Comparison of ENCODE assay signal across 12 mouse cellular contexts in the genomic region with DNA sequence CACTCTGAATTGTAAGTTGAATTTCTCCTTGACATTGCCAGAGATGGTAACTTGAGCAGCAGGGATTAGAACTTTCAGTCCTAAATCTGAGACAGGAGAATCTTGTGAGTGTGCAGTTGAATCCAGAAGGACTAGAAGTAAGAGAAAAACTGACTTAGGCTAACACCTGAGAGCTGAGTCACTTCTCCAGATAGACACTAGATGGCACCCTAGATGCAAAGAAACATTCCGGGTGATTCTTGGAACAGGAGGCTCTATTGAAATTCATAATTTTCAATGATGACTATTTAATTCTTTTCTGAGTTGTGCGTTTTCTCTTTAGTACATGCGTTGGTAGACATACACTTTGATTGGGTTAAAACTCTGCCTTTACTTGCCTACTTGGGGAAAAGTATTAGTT.
DNase-seq lines count a peak whose midpoint lies in the region; ATAC-seq lines count a peak whose summit lies in the region.
"Had no signal": no experiment of that assay in that cellular context is flagged by ENCODE, and none has a peak within 500 bp of the region (broad histone marks: within the 10 kb centered on the region; RNA-seq: fewer than 3 reads in every experiment).

No protein-coding gene starts in this region.

- no peak overlapping the region for H3K4me3 ChIP-seq in kidney, embryonic 15.5 days (replicated peaks)
- H3K4me3 ChIP-seq: erythroblast, embryonic 14.5 days; heart, embryonic 12.5 days had no signal

- peak; percentile 8 for DNase-seq in adrenal gland, postnatal 14 days
- no peak for DNase-seq in adrenal gland, adult 2 months
- DNase-seq in kidney, postnatal 10 days: peak; percentile 7
- peak; percentile 34 to 50 for DNase-seq in right cerebral cortex, postnatal 10 days (ENCODE audit: low spot score in 2 of 2)
- DNase-seq in right cerebral cortex, postnatal 36 days (ENCODE audit: low spot score in 2 of 2): no peak
- DNase-seq in spleen, adult 18-20 months: no peak
- DNase-seq in urinary bladder, adult 2 months (ENCODE audit: low spot score): no peak
- DNase-seq: adrenal gland, postnatal 25 days had no signal

- H3K27ac ChIP-seq in kidney, embryonic 15.5 days: no peak overlapping the region
- H3K27ac ChIP-seq: macrophage had no signal

- no peak for ATAC-seq in kidney, embryonic 15.5 days (replicated peaks; ENCODE audit: low FRiP score)

- H3K9ac ChIP-seq in kidney, embryonic 15.5 days: no peak overlapping the region
- H3K9ac ChIP-seq: heart, embryonic 12.5 days had no signal

- H3K27me3 ChIP-seq in kidney, embryonic 15.5 days: 0 out of 2 replicates have a peak, but pooled peaks cover 3% of the 10 kb centered on the region
- H3K27me3 ChIP-seq: heart, embryonic 12.5 days had no signal

- WGBS in kidney, embryonic 15.5 days: 34% methylated on average over 3 of the region's 3 CpGs

- H3K36me3 ChIP-seq in kidney, embryonic 15.5 days: no peaks in the 10 kb centered on the region
- H3K36me3 ChIP-seq: heart, embryonic 12.5 days had no signal

- no peak overlapping the region for H3K4me2 ChIP-seq in kidney, embryonic 15.5 days
- H3K4me2 ChIP-seq: heart, embryonic 12.5 days had no signal

- no peaks in the 10 kb centered on the region for H3K9me3 ChIP-seq in kidney, embryonic 15.5 days (replicated peaks)
- H3K9me3 ChIP-seq: heart, embryonic 12.5 days had no signal

- no peaks in the 10 kb centered on the region for H3K4me1 ChIP-seq in kidney, embryonic 15.5 days
- H3K4me1 ChIP-seq: heart, embryonic 12.5 days had no signal

Comparison
In these comparisons a context has a peak if more than half of its experiments do, and no peak if none do; other contexts are left out.
1. DNase-seq: peak in adrenal gland, postnatal 14 days (single experiment), kidney, postnatal 10 days (single experiment) and right cerebral cortex, postnatal 10 days (2 of 2); none in adrenal gland, adult 2 months (single experiment), right cerebral cortex, postnatal 36 days (0 of 2), spleen, adult 18-20 months (0 of 2) and urinary bladder, adult 2 months (single experiment).